Mouse (Mus musculus) kidney, adult 11 months (tissue): ENCODE results near the gene Stk38l.

ENCODE experiments used
- DNase-seq: peaks from one replicate; pipeline ENCODE4 v3.0.0; 2022

Stk38l gene

DNA sequence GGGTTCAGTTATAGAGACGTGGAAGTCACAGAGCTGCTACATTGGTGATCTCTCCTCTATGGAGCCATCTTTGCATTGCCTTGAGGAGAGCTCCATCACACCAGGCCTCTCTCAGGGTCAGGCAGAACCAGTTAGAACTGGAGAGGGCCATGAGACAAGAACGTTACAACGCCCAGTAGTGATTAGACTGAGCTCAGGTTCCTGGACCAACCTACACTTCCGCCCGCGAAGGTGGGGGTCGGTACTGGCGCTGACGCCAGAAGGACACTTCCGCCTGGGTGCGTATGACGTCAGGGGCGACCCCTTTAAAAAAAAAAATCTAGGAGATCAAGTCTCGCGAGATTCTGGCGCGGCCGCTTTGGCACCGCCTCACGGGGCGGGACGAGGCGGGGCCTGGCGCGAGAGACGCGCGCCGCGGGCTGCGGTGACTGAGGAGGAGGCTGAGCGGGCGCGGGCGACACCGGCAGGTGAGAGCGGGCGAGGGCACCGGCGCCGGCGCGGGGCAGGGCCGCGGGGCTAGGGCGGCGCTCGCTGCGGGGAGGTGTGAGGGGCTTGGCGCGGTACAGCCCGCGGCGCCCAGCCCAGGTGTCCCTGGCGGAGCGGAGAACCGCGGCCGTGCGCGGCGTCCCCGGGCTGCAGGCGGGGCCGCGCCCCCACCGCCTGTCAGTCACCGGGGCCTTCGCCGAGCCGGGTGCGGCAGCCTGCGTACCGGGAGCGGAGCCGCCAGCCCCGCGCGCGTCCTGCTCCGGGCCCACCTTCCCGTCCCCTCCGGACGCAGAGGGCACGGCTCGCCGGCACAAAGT, at the start of gene Stk38l:
TSS of gene Stk38l (plus strand) at position 415 of the 803 bp plus-strand sequence.
- DNase-seq: peak; percentile 91

DNA sequence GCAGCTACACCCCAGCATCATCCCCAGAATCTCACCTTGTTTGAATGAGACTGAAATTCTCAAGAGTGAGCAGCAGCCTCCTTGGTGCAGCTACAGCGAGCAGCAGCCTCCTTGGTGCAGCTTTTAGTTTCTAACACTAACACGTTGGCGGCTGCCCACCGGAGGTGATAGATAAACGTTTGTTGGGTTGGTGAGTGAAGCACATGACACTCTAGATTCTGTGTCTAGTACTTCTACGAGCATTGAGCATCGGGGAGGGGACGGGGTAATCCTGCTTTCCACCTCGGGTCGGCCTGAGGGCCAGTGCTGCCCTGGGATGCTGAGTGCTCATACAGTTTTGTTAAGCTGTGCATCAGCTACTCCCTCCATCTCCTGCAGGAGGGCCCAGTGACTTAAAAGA, 47.9 kb upstream of the Stk38l start:
- DNase-seq: no peak

DNA sequence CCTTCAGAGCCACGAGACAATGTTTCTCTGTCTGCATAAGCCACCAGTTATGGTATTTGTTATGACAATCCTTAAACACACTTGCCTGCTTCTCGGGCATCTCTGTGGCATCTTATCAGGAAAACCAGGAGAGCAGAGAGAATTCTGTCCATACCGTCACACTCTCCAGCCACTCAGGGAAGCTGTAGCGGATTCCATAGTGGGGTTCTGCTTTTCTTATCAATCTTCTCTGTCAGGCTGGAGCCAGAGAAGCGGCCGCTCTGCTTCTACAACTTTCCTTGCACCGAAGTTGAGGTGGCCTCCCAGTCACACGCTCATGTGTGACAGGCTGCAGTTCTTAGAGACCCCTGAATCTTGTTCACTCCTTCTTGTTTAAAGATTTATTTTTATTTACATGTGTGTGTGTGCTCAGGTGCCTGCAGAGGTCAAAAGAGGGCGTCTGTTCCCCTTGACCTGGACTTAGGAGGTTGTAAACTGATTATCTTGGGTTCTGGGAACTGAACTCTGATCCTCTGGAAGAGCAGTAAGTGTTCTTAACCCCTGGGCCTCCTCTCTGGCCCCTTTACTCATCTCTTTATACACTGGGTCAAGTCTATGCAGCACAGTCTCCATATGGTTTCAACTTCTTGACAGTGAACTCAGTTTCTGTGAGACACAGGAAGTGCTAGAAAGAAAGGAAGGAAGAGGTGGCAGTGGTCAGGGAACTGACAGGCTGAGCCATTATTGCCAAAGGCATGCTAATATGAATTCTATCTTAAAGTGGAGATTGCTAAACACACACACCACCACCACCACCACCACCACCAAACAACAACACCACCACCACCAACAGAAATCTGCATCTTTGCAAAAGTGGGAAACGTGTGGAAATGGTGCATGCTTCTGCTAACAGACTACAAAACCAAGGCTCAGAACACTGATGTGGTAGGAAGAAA, 46.4 kb upstream of the Stk38l start:
- no peak for DNase-seq

DNA sequence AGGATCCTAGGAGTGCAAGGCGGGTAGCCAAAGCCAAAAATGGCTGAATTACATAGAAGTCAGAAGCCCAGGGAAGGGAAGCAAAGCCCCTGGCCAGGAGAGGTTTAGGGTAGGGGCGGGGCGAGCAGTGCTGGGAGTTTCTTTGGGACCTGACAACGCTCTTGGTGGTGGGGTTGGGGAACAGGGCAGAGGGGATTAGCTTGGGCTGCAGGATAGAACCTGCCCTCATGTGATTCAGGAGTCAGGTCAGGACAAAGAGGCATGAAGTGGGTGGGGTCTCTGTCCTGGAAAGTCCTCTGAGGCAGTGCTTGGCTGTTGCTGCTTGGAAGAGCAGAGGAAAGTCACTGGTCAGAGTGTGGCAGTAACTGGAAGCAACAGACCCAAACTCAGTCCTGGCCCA, 40.9 kb upstream of the Stk38l start:
- DNase-seq: no peak

DNA sequence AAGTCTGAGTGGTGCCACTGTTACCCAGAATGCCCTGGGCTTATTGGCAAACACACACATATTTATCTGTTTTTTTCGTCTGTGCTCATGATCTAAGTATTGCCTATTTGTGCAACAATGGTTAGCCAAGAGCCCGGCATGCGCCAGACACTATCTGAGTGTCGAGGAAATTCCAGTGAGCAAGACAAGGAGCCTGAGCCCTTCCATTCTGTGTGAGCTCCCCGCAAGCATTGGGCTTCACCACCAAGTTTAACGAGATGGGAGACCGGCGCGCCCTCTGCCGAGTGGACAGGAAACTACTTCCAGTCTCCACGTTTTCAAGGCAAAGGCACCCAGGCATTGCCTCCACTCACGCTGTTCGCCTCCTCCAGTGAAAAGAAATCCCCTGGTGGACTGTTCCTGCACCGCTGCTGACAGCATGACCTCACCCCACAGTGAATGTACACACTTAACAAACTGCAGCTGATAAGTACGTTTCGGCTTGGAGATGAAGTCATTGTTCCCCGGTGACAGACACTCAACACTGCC, 39.0 kb upstream of the Stk38l start:
- DNase-seq: no peak

DNA sequence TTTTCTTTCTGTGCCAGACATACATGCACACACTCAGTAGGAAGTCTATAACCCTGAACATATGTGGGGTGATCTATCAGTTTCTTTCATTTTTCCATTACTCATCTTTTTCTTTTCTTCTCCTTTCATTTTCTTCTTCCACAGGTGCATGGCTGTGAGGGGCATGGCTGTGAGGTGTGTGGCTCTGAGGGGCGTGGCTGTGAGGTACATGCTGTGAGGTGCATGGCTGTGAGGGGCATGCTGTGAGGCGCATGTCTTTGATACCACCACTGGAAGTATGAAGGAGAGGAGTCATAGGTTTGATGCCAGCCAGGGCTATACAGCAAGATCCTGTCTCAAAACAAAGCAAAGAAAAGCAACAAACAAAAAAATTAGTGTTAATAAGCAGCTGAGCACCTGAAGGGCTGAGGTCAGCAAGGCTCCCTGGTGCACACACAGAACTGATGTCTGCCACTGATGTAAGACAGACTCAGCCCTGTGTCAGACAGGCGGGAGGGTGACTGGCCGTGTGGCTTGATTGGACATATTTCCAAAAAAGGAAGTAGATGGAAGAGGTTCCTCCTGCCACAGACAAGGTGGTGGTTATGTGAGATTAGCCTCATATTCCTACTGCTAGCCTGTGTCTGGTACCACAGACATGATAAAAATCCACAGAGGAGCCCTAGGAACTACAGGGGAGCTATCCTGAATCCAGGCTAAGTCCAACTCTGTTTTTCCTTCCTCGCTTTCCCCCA, 38.2 kb upstream of the Stk38l start:
- DNase-seq: no peak

DNA sequence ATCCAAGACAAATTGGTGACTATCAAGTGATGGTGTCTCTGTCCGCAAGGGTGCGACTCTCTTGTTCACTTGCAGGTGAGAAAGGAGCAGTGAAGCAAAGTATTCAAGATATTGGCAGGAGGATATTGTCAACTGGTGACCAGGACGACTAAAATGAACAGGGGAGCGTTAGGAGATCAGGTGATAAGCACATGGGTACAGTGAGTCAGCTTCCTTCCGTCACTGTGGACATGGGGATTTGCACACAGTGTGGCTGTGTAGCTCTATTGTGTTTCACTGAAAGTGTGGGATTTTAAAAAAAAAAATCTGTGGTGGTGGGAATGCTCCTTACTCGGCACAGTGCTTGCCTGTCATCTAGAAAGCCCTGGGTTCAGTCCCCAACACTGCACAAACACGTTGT, 36.8 kb upstream of the Stk38l start:
- no peak for DNase-seq

DNA sequence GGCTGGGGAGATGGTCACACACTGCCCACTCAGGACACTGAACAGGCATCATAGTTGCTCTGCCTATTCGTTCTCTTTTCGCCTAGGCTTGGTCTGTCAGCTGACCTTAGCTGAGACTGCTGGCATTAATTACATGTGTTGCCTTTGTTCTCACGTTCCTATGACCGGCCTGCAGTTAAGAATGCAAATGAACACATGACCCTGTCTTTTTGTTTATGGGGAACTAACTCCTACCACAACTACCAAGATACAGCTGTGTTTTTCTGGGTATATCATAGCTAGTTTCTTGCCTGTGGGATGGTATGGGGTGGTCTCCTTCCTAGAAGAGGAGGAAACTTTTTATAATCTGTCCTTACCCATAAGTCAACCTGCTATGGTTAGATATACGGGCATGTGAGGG, 35.9 kb upstream of the Stk38l start:
- DNase-seq: no peak

DNA sequence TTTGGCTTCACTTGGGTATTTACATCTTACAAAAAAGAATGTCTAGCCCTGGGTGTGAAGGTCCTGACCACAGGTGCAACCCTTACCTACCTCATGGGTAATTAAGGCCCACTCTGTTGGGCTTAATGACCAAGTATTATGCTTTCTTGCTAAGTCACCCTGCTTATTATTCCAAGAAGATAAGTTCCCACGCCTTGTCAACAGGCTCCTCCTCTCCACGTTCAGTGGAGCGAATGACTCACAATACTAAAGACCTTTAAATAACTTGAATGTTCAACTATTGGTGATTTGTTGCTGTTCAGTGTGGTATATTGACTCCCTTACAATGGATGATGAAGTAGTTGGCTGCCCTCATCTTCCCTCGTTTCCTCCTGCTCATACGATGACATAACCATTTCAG, 27.0 kb upstream of the Stk38l start:
- no peak for DNase-seq

DNA sequence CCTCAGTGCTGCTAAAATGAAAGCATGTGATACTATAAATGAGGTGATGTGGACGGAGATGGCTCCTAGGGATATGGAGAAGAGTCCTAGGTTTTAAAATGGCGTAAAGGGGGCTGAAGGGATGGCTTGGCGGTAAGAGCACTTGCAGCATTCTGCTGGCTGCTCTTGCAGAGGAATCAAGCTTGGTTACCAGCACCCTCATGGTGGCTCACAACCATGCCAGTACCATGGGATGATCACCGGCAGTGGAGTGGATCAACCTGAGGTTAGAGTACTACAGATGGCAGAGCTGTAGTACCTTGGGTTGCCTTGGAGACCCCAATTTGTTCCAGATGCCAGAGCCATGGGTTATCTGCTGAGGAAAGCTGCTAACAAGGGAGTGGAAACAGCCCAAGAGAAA, 26.4 kb upstream of the Stk38l start:
- no peak for DNase-seq

DNA sequence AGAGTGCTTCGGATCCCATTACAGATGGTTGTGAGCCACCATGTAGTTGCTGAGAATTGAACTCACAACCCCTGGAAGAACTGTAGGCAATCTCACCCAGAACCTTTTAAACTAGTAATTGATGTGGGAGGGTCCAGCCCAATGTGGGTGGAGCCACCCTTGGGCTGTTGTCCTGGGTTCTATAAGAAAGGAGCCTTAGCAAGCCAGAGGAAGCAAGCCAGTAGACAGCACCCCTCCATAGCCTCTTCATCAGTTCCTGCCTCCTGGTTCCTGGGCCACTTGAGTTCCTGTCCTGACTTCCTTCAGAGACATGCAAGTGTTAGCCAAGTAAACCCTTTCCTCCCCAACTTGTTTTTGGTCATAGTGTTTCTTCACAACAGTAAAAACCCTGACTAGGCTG, 24.3 kb upstream of the Stk38l start:
- no peak for DNase-seq

DNA sequence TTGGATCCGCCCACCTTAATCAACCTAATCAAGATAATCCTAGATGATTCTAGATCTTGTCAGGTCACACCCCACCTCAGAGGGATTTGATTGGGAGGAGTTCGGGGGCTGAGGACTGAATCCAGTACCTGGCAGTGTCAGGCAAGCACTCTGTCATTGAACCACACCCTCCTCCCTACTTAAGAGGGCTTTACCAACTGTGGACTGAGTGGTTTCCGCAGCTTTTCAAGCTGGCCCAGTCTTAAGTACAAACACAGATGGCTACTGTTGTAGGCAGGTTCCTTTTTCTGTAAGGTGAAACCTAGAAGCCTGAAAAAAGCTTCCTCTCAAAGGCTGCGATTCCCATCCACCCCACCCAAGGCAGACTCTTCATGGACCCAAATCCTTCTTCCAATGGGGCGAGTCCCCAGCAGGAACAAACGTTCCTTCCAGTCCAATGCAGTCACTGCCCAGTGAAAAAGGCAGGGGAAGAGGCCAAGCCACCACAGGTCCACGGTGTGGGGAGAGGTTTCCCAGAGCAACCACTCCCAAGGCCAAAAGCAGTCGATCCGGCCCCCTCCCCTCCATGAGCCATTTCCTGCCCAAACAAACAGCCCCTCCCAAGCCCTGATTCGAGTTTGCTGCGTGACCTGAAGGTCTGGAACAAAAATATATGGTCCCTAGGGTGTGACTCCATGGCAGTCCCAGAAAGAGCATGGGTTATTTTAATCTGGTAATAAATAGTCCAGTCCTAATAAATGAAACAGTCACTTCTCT, 22.5 kb upstream of the Stk38l start:
- no peak for DNase-seq

DNA sequence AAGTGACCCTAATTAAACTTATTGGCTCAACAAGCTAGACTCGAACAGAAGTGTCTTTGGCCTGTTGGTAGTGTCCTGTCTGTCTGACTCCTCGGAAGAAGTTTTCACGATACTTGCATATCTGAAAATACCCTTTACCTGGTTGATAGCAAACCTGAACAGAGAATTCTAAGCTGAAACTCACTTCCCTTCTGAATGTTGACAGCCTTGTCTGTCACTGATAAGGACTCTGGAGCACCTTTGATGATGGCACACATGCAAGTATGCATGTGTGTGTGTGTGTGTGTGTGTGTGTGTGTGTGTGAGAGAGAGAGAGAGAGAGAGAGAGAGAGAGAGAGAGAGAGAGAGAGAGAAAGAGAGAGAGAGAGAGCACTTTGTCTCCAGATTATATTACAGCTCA, 21.4 kb upstream of the Stk38l start:
- DNase-seq: no peak

DNA sequence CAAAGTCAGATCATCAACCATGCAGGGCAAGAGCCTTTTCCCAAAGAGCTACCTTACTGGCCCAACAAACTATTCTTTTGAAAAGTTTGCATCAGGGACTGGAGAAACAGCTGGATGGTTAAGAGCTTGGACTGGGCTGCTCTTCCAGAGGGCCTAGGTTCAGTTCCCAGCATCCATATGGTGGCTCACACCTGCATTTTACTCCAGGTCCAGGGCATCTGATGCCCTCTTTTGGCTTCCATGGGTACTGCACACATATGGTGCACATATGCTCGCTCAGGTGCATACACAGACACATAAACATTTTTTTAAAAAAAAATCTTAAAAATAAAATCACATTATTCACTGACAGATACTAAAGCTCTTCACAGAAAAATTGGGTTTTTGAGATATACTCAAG, 19.2 kb upstream of the Stk38l start:
- no peak for DNase-seq

DNA sequence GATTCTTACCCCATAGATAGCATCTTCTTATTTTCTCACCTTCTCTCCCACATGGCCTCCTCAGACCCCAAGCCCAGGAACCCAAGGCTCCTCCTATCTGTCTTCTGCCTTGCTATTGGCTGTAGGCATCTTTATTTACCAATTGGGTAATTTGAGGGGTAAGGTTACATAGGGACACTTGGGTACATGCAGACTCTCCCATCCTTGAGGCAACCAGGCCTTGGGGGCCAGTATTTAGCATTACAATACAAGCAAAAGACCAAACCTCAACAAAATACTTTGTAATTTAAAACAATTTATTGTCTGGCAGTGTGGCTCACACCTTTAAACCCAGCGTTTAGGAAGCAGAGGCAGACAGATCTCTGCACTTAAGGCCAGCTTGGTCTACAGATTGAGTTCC, 5.2 kb upstream of the Stk38l start:
- DNase-seq: no peak

DNA sequence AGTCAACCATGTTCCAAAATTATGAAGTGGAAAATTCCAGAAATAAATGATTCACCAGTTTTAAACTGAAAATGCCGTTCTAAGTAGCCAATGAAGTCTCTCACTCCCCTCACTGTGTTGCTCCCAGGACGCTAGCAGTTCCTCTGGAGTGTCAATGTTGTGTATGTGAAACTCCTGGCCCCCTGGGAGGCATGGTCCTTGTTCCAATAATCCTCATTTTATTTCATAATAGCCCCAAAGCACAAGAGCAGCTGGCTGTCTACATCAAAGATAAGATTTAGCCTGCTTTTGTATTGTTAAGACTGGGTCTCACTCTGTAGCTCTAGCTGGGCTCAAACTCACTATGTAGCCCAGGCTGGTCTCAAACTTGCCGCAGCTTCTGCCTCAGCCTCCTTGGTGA, 990 bp upstream of the Stk38l start:
- no peak for DNase-seq

DNA sequence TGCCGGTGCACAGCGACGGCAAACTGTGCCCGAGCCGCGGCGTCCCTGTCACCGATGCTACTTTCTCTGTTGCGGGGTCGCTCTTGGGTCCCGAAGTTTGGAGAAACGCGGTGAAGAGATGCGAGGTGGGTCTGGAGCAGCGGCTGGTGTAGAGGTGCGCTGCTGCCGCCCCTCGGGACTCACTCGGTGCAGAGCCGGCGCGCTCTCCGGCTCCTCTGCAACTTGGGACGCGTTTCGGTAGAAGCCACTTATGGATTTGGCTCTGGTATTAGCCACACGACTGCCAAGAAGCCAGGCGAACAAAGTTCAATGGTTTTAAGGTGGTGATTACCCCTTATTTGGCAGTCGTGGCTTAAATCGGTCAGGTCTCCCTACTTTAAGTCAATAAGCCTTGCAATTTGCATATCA, 593 bp downstream of the Stk38l start:
- peak; percentile 57 for DNase-seq

DNA sequence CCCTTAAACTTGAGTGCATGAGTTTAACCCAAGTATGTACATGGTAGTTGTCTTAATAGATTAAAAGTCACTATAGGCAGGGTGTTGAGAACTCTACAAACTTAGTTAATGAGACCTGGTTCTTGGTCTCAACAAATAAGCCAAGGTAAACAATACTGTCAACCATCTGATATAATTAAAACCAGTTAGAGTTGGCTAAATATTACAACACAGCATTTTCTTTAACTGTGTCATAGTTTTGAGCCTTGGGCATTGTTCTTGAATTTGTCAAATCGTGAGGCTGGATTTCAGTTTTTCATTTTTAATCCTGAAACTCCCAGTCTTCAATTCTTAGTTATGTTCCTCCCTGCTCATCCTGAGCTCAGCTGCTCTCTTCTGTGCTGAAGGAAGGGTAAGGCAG, 6.2 kb downstream of the Stk38l start:
- no peak for DNase-seq

DNA sequence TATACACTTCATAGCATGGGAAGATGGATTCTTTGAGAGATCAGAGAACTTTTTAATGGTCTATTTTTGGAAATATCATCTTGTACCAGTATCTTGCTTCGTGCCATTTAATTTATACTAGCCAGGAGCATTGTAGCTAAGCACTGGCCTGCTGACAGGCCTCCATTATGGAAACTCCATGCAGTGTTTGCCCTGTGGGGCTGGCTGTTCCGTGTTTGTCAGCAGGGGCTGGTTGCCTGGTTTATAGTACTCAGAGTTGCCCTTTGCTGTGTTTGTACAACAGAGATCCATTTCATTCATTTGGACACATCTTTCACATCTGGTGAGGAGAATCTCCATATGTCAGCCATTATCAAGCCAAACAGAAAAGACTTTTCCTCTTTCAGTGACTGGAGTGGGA, 6.9 kb downstream of the Stk38l start:
- DNase-seq: no peak

DNA sequence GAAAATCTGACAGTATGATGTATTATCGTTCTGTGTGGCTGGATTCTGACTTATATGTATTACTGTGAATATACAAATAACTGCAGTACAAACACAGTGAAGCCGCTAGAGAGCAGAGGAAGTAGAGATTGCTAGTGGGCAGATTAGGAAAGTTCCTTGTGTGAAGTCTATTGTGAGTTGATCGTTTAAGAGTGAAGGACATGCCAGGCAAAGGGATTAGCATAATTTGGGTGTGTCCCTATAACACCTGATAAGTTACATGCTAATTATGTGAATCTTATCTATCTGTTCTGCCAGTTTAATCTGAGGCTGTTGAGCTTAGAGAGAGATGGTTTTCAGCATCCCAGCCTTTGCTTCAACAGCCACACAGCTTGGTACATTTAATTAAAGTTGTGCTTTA, 7.4 kb downstream of the Stk38l start:
- no peak for DNase-seq

DNA sequence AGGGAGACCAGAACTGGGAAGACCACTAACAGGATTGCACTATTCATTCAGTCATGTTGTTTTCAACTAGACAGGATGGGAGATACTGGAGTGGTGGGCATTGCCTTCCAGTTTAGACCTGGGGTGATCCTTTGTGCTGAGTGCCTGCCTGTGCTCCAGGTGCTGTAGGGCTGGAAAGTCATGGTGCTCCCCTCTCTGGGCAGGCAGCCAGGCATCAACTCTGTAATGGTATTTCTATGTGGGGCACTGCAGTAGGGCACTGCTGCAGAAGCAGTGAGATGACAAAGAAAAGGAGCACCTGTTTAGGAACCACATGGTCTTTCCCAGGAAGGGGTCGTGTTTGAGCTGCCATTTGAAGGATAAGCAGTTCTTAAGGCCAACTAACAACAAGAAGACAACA, 7.9 kb downstream of the Stk38l start:
- DNase-seq: peak; percentile 6

DNA sequence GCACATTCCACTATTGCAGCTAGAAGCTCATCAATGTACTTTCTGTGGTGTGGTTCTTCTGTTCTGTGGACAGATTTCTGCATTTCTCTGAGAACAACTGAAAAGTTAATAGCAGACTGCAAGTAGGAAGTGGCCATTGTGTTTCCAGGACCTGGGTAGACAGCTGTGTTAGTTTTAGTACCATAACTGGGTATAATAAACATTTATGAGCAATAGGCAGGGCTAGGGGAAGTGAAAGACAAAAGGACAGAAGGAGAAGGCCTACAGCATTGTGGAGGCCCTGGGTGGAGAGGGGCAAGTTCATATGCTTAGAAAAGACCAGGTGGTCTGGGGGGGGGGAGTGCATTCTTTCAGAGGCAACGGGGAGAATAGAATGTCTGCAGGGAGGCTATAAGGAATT, 8.8 kb downstream of the Stk38l start:
- no peak for DNase-seq

DNA sequence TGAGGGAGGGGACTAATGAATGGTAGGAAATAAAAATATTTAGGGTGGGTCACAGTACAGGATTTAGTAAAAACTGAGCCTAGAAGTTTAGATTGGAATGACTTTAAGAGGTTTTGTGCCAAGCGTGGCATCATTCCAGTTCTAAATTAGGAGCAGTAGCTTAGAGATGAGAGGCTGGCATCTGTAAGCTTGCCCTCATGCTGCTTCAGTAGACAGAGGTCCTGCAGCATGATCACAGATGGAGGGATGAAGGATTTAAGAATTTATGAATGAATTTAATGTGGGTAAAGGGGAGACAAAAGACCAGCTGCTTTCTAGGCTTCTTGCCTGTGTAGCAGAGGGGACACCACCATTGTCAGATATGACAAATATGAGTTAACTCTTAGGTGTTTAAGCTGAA, 14.1 kb downstream of the Stk38l start:
- DNase-seq: no peak
